Mouse (Mus musculus) layer of hippocampus, adult 2 months (tissue): Measurements from ENCODE around the gene Zfp36l2. TPM values are rescaled to one million over a fixed set of nuclear protein-coding genes. Genes with fewer than 3 reads are reported as not detected.

Experiments used
- DNase-seq, 2 experiments: peaks; one replicate each; pipeline ENCODE4 v3.0.0; 2022; ENCODE audit warnings: low spot score in 2 of 2
- H3K27ac ChIP-seq: fragments of 200-600 bp; 2 replicates; pipeline ENCODE4 v1.8.1; 2022
- H3K4me3 ChIP-seq: fragments of 200-600 bp; 2 replicates; pipeline ENCODE4 v1.8.1; 2022; ENCODE audit warnings: mild to moderate bottlenecking
- CTCF ChIP-seq: fragments of 200-600 bp; conservative IDR thresholded peaks from 2 replicates; pipeline ENCODE4 v1.8.1; 2022; ENCODE audit warnings: antibody characterized with exemption, mild to moderate bottlenecking, moderate library complexity
- total RNA-seq, 2 experiments: library from RNA; stranded (reverse); gene quantifications; 2 replicates each; pipeline ENCODE4 v1.2.3; 2021

The Zfp36l2 gene
- total RNA-seq, 2 experiments from 2014 or later = 24.7 to 26.1 TPM

- Histone ChIP-seq H3K27ac (no peak overlapping the region), H3K4me3 (no peak overlapping the region)
- no peak for DNase-seq
- TF ChIP-seq CTCF = no peak
Observed at GRCm38 (mm10) chr17:84151306-84151705, 36.4 kb downstream of the Zfp36l2 start.

DNA sequence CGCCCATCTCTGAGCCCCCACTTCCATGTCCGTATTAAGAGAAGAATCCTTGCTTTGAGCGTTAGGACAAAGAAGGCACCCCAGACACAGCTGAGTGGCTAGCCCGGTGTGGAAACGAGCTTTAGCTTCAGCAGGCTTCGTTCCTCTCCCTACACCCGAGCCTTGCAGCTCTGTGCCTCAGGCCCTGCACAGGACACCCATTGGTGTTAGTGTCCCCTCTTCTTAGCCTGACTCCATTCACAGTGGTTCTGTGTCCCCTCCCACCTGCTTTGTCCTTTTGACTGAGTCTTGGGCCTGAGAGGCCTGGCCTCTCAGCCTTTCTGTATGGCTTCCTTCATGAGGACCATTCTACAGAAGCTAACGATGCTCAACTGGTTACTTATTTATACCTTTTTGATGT, 37.5 kb downstream of the Zfp36l2 start:
- no peak overlapping the region for H3K27ac ChIP-seq
- TF ChIP-seq CTCF = no peak
- no peak overlapping the region for H3K4me3 ChIP-seq
- DNase-seq = no peak

- no peak for TF ChIP-seq CTCF
- DNase-seq = no peak
- peak overlapping the region; percentile 64; the same call in 1 of the 2 replicates for H3K27ac ChIP-seq
- H3K4me3 ChIP-seq = no peak overlapping the region
Observed at GRCm38 (mm10) chr17:84149566-84149965, 38.2 kb downstream of the Zfp36l2 start.

DNA sequence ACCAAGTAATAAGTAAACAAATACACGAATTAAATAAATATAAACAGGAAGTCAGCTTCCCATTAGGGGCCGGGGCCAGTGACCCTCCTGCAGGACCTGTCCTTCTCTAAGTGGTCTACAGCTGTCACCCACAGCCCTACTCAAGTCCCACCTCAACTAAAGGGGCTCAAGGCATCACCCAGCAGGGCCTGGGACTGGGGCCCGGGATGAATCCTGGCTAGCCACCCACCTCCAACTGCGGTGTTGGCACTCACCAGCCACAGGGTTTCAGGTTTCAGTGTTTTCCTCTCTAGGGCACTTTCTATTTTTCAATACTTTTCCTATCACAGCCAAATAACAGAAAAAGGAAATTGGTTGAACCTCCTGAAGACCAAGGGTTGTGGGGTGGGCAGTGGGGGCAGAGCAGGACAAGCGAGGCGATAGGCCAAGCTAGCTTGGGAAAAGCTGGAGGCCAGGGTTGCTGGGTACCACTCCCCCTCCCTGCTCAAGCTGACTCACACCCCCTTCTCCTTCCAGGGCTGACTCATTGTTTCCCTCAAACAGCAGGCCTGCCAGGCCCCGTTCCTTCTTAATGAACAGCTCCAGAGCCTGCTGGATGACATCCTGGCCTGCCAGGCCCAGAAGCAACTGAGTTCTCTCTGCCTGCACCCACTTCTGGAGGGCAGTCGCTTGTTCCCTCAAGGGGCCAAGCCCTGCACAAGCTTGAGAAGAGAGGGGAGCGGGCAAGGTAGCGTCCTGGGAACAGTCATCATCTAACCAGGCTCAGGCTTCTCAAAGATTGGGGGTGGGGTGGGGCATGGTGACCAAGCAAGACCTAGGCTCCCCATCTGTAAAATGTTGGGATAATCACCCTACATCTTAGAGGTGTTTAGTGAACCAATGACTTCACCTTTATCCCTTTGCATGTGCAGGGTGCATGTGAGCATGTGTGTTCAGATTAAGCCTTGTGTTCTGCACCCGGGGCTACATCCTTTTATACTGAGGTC, 39.0 kb downstream of the Zfp36l2 start:
- peak; percentile 63 to 84 for DNase-seq
- no peak overlapping the region for H3K4me3 ChIP-seq
- no peak for TF ChIP-seq CTCF
- H3K27ac ChIP-seq = peak overlapping the region; percentile 64

- no peak for DNase-seq
- TF ChIP-seq CTCF = no peak
- Histone ChIP-seq H3K27ac (no peak overlapping the region), H3K4me3 (no peak overlapping the region)
Observed at GRCm38 (mm10) chr17:84147183-84148108, 40.3 kb downstream of the Zfp36l2 start.

DNA sequence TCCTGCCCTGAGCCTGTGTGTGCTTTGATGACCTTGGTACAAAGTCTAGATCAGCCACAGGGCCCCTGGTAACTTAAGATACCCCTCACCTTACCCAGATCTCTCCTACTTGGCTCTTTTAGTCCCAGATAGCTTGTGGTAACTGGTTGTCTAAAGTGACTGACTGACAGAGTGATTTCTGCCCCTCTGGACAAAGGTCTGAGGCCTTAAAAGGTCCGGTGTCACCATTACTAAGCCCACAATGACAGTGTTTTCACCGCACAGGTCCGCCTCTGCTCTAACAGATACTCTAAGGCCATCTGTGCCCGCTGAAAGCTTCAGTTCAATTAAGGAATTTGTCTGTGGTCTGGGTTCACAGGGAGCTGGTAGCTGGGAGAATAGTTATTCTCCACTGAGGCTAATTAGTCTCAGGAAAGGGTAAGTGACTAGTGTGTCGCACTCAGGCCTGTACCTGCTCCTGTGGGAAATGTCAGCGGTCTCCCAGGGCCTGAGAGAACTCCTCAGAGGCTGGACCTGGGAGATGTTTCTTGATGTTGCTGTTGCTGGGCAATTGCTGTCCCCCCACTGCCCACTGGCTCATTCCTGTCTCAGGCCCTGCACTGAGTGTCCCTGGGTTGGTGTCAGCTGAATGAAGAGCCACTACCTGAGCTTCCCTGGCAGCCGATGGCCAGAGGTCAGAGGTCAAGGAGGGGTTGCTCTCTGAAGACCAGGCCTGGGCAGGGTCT, 41.1 kb downstream of the Zfp36l2 start:
- no peak for DNase-seq
- no peak for TF ChIP-seq CTCF
- no peak overlapping the region for H3K4me3 ChIP-seq
- H3K27ac ChIP-seq = peak overlapping the region; percentile 10; the same call in 1 of the 2 replicates

- peak; percentile 22 for TF ChIP-seq CTCF
- H3K4me3 ChIP-seq = no peak overlapping the region
Observed at GRCm38 (mm10) chr17:84145826-84146287, 41.9 kb downstream of the Zfp36l2 start.

DNA sequence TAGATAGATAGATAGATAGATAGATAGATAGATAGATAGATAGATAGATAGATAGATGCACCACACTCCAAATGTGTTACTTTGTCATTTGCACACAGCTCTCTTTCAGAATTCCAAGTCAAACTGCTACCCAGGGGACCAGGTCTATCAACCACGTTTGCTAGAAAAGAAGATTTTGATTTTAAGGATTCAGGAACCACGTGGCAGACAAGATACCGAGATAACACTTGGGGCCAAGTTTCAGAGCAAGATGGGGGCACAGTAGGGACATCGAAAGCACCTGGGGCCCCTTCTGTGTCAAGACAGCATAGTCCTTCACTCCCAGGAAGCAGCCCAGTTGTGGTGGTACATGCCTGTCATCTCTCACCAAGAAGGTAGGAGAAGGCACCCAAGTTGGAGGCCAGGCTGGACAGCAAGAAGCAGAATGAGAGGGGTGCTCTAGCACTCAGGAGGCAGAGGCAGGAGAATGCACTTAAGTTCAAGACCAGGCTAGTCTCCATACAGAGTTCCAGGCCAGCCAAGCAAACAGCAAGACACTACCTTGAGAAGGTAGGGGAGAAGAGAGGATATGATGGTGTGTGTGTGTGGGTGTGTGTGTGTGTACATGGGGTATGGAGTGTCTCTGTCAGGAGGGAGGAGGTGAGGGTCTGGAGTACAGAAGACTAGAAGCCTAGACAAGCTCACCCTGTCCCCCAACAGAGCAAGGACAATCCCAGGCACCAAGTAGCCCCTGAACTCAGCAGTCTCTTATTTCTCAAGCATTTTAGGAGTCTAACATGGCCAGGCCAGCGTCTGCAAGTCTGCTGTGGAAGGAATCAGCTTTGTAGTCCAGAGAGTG, 42.8 kb downstream of the Zfp36l2 start:
- DNase-seq = no peak
- no peak for TF ChIP-seq CTCF
- no peak overlapping the region for H3K4me3 ChIP-seq
- H3K27ac ChIP-seq = peak overlapping the region; percentile 29; the same call in 1 of the 2 replicates

More at GRCm38 (mm10) chr17:84145826-84146287, 41.9 kb downstream of the Zfp36l2 start:
- peak overlapping the region; percentile 29; the same call in 1 of the 2 replicates for H3K27ac ChIP-seq
- no peak for DNase-seq

DNA sequence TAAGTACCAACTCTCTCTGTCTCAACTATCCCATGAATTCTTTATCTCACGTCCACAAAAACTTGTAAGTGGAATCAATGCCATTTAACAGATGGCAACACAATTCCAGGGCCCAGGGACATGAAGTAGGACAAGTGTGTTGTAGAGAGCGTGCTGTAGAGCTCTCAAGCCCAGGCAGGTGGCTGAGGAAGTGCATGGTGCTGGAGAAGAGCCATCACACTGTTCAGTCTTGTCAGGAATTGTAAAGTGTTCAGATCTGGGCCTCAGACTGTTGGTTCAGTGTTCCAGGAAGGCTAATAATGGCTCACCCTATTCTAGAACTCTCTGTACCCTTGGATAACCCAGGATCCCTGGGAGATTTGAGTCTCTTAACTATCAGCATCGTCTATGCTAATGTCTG, 43.6 kb downstream of the Zfp36l2 start:
- H3K4me3 ChIP-seq = no peak overlapping the region
- TF ChIP-seq CTCF = no peak
- H3K27ac ChIP-seq = no peak overlapping the region
- DNase-seq = no peak

- no peak overlapping the region for H3K4me3 ChIP-seq
- no peak overlapping the region for H3K27ac ChIP-seq
- no peak for DNase-seq
- no peak for TF ChIP-seq CTCF
Observed at GRCm38 (mm10) chr17:84143219-84143844, 44.4 kb downstream of the Zfp36l2 start.

- Histone ChIP-seq H3K4me3 (no peak overlapping the region), H3K27ac (no peak overlapping the region)
- DNase-seq = no peak
- no peak for TF ChIP-seq CTCF
Observed at GRCm38 (mm10) chr17:84141691-84142090, 46.1 kb downstream of the Zfp36l2 start.
